ENCODE assay signal across 8 mouse cellular contexts in the genomic region with DNA sequence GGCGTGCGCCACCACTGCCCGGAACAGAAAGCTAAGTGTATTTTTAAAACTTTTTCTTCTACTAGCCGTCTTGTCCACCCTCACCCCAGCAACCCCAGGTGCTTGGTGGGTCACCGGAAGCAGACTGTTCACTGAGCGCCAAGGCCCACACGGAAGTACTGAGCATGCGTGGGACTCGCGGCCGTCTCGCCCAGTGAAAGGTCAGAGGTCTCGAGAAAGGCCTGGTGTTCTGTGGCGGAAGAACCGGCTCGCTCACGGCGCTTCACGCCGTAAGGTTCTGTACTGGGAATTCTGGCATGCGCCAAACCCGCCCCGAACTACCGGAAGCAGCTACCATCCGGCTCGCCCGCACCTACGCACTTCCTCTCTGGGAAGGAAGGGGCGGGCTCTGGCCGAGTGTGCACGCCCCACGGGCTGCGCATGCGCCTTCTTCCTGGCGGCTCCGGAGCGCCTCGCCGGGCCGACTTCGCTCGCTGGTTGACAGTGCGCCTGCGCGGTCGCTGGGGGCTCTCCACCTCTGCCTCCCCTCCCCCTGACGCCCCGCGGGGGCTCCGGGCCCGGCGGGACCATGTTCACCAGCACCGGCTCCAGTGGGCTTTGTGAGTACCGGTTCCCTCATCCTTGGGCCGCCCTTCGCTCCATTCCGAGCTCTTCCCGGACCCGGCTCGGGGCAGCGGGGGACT. TPM values are rescaled to one million over a fixed set of nuclear protein-coding genes. Genes with fewer than 3 reads are reported as not detected.
DNase-seq lines count a peak whose midpoint lies in the region; ATAC-seq and TF ChIP-seq lines count a peak whose summit lies in the region.

Gene Ubac2, plus strand, starts transcription at position 445 of the 683 bp plus-strand sequence.

- H3K4me1 ChIP-seq in hindbrain, embryonic 13.5 days (replicated peaks) = peaks cover 28% of the 10 kb centered on the region

- H3K4me3 ChIP-seq in hindbrain, embryonic 13.5 days = peak within 1 kb of the TSS; percentile 71

- POLR2A ChIA-PET in Patski (lab: Charles Lee) = interaction anchor here (0.6 to 1.0 kb wide), 2 partner anchors 17 to 37 kb away, joined by 3 to 5 read pairs; no protein-coding TSS in a partner anchor

- no peaks in the 10 kb centered on the region; the same call in 1 of the 2 replicates for H3K36me3 ChIP-seq in hindbrain, embryonic 13.5 days

- in situ Hi-C loops in Patski (cut with MboI; ENCODE audit: low pct_unique_long_range_greater_than_20kb) = no loop called here

- H3K9me3 ChIP-seq in hindbrain, embryonic 13.5 days = no peaks in the 10 kb centered on the region

- peak within 1 kb of the TSS; percentile 93 for H3K9ac ChIP-seq in hindbrain, embryonic 13.5 days

- peak within 1 kb of the TSS; percentile 94 for H3K4me2 ChIP-seq in hindbrain, embryonic 13.5 days

- ATAC-seq in Patski = peak; percentile 92
- ATAC-seq in hindbrain, embryonic 13.5 days (ENCODE audit: low FRiP score) = peak; percentile 99

- CTCF ChIA-PET in Patski (lab: Charles Lee) = interaction anchor here (1.0 kb wide), 2 partner anchors 14 to 42 kb away, joined by 3 read pairs; no protein-coding TSS in a partner anchor

- H3K27me3 ChIP-seq in Patski = no peaks in the 10 kb centered on the region
- no peaks in the 10 kb centered on the region for H3K27me3 ChIP-seq in hindbrain, embryonic 13.5 days

- DNase-seq in Patski (ENCODE audit: low read depth, low spot score) = peak; percentile 79
- peak; percentile 99 for DNase-seq in cerebellum, postnatal 14 days
- DNase-seq in frontal cortex, postnatal 14 days (ENCODE audit: low spot score in 2 of 2) = peak; percentile 96 to 97
- DNase-seq in layer of hippocampus, postnatal 25 days (ENCODE audit: extremely low spot score in 1 of 2, low spot score in 1 of 2) = peak; percentile 97
- peak; percentile 98 for DNase-seq in lung, postnatal 25 days (ENCODE audit: low spot score)
- DNase-seq in retina, embryonic 14.5 days (ENCODE audit: low spot score) = peak; percentile 99
- DNase-seq in thymus, postnatal 4 days = peak; percentile 100

- no peak for TF ChIP-seq CTCF in Patski (IDR thresholded peaks at IDR 0.05)

- peak within 1 kb of the TSS; percentile 90 for H3K27ac ChIP-seq in hindbrain, embryonic 13.5 days

- WGBS in hindbrain, embryonic 13.5 days = under 1% methylated on average over 59 of the region's 61 CpGs

RNA-seq across cellular contexts. Expression of gene Ubac2, which starts in this region (rescaled TPM):
- polyA plus RNA-seq in Patski (2021) = 46.7 TPM
- 49.3 and 56.9 TPM in 2 replicates for polyA plus RNA-seq in hindbrain, embryonic 13.5 days (2015; fragmentation: Nextera tagmentation; extraction: Ambion mirVana)
- 10 to 100 TPM; 48.3 to 52.4 TPM for total RNA-seq in layer of hippocampus, postnatal 25 days (2021)

Comparison
In these comparisons a context has a peak if more than half of its experiments do, and no peak if none do; other contexts are left out.
1. Peak in every context shown above with its lines: DNase-seq, ATAC-seq, H3K4me3 ChIP-seq and H3K27ac ChIP-seq.